Mouse (Mus musculus): ENCODE results near the gene Foxp1.

DNA sequence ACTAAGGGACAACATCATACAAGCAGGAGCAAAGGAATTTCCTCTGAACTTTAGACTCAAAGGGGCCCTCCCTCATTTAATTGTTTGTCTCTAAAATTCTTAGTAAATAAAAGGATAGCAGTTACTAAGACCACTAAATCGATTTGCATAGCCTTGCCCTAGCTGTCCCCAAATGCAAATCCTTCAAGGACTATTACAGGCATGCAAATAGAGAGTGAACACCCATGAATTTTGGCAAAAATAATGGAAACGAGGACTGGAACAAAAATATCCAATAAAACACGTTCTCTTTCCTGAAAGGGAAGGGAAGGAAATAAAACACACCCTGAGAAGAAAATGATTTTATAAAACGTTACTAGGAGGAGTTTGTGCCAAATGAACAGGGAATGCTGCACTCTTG is 390.7 kb downstream of the Foxp1 start:
- TF ChIP-seq CTCF (IDR thresholded peaks at IDR 0.05; ENCODE audit: borderline replicate concordance, extremely low read depth, insufficient read depth, insufficient read length) (no peak), POLR2A (IDR thresholded peaks at IDR 0.05; ENCODE audit: borderline replicate concordance, extremely low read depth, insufficient read depth, insufficient read length, poor library complexity, severe bottlenecking) (no peak)

Data from brain, embryonic 14.5 days (tissue).